Mouse (Mus musculus) thymus, adult 2 months (tissue): ENCODE results near the gene Sgsh.

Source experiments
- CTCF ChIP-seq: fragments of 200-500 bp; IDR thresholded peaks from 2 replicates; pipeline ENCODE4 v1.5.1; 2012; ENCODE audit warnings: mild to moderate bottlenecking, control low read depth, low read length, moderate library complexity, borderline replicate concordance; ENCODE audit not compliant: control insufficient read depth, poor library complexity, insufficient read depth; ENCODE audit errors: extremely low read depth
- POLR2A ChIP-seq: fragments of 200-500 bp; IDR thresholded peaks from 2 replicates; pipeline ENCODE4 v1.6.1; 2012; ENCODE audit warnings: mild to moderate bottlenecking, low read length, control low read depth, moderate library complexity; ENCODE audit not compliant: control insufficient read depth, poor library complexity, insufficient read depth; ENCODE audit errors: extremely low read depth

DNA sequence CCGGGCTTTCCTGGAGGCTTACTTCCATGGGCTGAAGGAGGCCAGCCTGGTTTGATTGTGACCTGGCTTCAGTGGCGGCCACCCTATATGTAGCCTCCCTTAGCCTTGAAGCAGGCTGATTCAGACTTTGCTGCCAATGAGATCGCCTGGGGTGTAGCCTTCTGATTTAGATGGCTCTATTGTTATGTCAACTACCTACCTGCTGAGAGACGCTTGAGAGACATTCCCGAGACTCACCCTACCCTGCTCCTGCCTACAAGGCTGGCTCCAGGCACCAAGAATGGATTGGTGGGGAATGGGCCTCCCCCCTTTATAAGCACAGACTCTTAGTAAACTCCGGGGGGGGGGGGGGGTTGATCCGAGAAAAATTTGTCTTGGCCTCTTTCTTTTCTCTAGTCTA, 40.1 kb upstream of the Sgsh start:
- no peak for TF ChIP-seq POLR2A
- no peak for TF ChIP-seq CTCF
